Mouse (Mus musculus): ENCODE measurements at regions not wholly inside any gene's neighbourhood (a gene's known extent, or its start where the extent isn't known, plus 50 kb on each side); places are given as distances from the start of the nearest gene placed in this dataset.
A peak's percentile ranks its signal among the peaks of the same experiment; 100 is the strongest.

DNA sequence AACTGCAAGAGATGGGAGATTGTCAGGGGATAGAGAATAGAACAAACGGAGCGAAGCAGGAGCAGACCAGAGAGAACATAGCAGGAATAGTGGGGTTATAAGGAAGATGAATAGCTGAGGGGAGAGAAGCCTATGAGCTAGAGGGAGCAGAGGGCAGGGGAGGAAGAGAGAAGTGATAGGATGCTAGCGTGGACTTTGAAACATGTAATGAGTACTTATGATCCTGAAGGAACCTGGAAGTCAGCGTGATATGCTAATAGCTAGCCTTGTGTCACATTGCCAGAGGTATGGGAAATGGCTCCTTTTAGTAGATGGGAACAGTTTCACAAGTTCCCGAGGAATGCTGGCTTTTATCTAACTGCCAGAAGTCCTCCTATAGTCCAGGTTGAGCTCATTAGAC is 51.8 kb downstream of the Calml3 start:
- no peak for DNase-seq (ENCODE audit: low read depth, low spot score)

DNA sequence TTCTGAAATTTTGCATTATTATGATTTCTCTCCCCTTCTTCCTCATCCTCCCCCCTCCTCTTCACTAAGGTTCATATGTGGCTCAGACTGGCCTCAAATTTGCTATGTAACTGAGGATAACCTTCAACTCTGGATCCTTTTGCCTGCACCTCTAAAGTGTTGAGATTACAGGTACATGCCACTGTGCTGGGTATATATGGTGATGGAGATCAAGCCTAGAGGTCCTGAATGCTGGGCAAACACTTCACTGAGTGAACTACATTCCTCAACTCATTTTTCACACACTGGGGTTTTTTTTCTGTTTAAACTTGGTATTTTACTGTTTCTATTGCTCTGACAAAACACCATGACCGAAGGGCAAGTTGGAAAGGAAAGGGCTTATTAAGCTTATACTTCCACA is 52.9 kb downstream of the Calml3 start:
- no peak for DNase-seq (ENCODE audit: low read depth, low spot score)

DNA sequence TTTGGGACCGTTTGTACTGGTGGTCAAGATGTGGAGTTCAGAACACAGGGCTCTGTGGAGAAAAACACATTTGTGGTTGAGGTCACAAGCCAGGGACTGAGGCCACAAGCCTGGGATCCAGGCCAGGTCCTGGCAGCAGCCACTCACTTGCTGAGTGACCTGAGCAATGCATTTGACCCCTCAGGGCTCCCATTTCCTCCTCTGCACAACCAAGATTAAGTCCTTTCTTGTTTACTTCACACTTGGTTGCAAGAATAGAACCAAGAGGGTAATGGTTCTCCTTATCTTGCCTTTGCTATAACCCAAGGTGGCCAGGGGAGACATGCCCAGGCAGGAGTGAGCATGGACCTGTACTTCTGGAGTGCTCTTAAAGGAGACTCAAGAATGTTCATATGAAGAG is 53.4 kb downstream of the Calml3 start:
- DNase-seq (ENCODE audit: low read depth, low spot score): no peak

DNA sequence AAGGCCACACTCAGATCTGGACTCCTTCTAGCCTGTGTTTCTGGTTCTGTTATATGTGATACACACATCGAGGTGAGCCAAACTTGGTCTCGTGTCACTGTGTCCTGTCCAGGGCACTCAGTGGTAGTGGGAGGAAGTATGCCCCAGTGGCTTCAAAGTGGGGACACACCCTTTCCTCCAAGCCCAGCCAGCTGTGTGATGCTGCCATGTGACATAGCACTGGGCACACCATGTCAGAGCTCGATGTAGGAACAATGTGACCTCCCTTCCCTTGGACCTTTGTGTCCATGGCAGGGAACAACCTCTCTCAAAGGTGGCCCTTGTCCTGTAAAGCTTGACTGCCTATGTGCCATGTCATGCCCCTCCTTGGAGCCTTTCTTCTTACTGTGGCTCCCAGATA is 54.5 kb downstream of the Calml3 start:
- no peak for DNase-seq (ENCODE audit: low read depth, low spot score)

DNA sequence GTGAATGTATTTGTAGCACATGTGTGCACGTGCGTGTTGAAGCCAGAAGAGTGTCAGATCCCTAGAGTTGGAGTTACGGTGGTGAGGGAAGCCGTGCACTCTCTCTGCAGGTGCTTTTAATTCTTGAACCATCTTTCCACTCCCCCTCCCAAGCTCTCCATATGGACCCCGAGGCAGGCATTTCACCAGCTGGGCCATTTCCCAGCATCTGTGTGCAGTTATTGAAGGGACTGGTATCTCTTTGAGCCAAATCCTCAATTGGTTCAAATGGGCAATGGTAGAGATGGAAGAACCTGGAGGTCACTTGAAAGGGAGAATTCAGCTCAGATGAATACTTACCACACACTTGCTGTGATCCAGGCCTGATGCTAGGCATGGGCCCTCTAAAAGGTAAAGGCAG is 55.3 kb downstream of the Calml3 start:
- DNase-seq (ENCODE audit: low read depth, low spot score): no peak

DNA sequence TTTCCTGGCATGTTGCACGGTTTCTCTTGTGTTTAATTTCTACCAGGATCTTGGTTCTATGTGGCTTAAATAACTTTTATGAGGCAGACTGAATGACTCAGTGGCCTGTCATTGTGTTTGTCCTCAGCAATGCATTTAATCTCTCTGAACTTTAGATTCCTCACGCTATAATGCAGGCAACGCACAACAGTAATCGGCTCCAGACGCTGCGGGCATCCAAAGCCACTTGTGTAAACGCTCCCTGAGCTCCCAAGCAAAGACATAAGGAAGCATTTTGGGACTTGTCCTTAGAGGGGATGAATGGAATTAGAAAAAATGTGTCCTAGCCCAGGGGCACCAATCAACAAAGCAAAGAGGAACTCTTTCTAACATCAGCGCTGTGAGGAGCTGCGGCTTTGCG is 57.6 kb downstream of the Calml3 start:
- no peak for DNase-seq (ENCODE audit: low read depth, low spot score)

DNA sequence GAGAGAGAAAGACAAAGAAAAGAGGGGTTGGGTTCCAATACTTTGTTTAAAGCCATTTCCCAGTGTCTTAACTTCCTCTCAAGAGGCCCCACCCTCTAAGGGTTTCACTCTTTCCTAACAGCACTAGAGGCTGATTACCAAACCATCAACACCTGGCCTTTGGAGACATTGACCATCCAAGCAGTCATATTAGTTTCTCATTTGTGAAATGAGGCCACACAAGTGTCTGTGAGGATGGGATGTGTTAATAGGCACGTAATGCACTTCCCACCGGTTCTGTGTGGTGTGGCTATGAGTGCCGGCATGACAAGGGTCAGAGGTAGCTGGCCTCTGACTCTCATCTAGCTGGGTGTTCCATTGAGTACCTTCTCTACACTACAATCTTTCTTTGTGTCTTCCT is 59.2 kb downstream of the Calml3 start:
- no peak for DNase-seq (ENCODE audit: low read depth, low spot score)

DNA sequence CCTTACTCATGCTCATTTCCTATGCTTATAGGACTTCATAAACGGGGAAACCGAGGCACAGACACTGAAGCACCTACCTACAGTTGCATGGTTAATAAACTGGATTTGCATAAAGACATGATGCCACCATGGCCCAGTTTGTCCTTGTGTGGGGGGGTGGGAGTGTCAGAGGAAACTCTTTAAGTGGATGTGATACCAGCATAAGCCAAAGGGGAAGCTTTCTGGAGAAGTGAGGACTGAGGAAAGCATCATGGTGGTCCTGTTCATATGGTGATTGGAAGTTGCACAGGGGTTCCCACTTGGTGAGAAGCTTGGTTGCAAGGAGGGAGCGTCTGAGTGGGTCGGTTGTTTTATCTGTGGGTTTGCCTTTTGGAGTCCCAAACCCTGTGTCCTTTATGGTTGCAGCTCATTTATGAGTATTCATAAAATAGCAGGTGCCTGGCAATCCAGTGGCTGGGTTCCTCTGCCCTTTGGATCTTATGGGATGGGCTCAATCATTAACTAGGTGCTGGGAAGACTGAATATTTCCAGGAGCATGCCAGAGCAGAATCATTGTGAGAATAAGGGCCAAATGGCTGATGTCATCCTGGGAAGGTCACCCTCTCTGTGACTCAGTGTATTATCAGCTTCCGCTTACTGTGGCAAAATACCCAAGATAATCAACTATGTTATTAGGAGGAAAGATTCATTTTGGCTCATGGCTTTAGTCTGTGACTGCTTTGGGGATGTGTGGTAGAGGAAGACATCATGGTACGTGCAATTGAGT is 60.2 kb downstream of the Calml3 start:
- no peak for DNase-seq (ENCODE audit: low read depth, low spot score)

DNA sequence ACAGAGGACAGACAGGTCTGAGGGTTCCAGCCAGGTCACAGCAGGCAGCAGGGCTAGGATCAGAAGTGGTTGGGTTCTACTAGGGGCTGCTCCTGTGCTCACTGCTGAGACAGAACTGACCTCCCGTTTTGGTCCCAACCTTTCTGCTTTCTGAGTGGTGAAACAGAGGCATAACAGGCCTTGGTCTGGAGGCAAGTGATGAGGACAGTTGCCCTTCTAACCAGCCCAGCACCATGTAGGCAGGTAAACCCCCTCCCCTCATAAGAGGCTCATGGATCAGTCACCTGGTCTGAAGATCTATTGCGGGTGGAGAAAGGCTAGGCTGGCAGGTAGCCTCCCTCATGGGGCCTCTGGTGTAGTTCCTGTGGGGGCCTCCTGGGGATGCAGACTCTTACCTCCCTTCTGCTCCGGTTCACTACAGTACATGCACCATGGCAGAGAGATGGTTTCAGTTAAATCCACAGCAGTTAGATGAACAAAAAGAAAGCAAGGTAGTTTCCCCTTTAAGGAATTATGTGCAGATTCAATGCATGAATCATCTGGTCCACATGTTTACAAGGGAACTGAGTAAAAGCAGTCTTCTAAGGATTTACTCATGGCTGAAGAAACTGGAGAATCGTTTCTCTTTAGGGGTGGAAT is 61.2 kb downstream of the Calml3 start:
- no peak for DNase-seq (ENCODE audit: low read depth, low spot score)

DNA sequence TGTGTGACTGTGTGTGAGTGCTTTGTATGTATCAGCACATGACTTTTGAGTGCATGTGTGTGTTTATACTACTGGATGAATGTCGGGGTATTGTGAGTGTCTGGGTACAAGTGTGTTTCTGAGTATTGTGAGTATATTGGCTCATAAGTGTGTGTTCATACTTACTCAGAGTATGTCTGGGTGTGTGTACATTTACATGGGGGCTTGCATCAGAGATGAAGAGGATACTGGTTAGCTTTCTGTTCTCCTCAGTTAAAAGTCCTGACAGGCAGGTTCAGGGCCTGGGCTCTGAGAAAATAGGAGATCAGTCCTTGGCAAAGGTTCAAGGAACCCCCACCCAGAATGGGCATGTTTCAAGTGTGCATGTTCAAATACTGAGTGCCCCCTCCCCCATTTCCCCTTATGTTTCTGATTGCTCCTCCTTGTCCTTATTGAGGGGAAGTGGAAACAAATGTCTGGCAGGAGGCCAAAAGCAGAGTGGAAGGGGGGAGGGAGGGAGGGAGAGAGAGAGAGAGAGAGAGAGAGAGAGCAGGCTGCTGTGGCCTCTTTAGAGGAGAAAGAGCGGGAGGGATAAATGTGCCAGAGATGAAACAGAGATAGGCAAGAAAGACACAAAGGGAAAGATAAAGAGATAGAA is 61.9 kb downstream of the Calml3 start:
- DNase-seq (ENCODE audit: low read depth, low spot score): no peak

DNA sequence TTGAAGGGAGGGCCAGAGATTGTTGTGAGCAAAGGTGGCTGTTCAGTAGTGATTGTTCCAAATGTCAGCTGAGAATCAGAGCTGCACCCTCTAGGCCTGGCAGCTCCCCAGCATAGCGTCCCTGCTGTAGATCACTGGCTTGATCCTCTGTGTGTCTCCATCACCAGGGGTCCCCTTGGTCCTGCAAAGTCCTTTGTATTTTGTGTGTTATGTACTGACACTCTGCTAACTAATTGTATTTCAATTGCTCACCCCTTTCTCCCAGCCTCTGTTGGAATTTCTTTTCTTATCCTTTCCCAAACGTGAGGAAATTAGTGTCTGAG is 73.5 kb downstream of the Calml3 start:
- DNase-seq (ENCODE audit: low read depth, low spot score): no peak

DNA sequence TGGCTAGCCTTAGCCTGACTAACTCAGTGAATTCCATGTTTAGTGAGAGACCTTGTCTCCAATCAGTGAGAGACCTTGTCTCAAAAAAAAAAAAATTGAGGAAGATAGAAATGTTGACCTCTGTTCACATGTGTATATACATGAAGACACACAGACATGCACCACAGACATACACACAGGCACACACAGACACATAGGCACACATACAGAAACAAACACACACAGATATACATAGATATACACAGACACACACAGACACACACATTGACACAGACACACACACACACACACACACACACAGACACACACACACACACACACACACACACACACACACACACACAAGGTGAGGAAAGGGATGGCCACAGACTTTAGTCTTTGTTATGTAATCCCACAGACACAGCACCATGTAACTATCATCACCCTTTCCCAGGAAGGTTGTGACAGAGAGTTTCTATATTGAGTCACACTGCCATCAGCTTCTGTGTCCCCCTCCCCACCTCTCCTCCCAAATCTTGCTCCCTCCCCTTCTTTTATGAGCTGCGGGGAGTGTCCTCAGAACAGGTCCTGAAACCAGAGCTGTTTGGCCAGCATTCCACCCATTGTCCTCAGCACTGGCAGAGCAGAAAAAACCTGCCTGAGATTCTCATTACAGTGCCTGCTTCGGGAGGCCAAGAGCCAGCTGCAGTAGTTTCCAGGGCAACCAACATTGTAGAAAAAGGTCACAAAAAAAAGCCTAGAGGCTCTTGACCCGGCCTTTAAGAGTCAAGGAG is 74.0 kb downstream of the Calml3 start:
- DNase-seq (ENCODE audit: low read depth, low spot score): no peak

DNA sequence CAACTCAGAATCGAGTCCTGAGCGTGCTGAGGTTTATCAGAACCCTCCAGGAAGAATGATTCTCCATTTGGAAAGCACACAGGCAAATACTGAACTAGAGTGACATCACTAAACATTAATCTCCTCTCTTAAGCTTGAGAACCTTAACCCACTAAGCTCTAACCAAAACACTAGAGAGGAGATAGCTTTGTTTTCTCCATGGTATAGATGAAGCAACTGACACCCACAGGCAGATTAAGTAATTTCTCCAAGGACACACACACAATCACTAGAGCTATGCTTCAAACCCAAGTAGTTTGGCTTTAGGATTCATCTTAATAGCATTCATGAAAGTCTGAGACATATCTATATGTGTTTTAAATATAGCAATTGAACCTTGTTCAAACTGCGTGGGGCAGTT is 75.2 kb downstream of the Calml3 start:
- no peak for DNase-seq (ENCODE audit: low read depth, low spot score)

DNA sequence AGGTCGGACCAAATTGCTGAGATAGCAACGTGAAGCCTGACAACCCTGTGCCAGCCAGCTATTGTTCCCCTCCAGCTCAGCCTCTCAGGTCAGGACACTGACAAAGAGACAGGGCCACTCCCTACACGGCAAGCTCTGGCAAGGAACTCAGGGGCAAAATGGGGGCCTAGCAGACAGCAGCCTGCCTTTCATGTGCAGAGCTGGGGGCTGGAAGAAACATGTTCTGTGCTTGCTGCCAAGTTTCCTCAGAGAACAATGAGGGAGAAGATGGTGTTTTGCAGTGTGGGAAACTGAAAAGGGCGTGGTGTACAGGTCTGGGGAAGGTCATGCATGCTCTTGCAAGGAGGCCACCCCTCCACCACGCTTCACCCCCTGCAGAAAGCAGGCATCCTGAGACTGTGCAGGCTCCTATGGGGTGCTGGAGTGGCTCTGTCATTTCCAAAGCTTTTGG is 77.8 kb downstream of the Calml3 start:
- DNase-seq (ENCODE audit: low read depth, low spot score): no peak

DNA sequence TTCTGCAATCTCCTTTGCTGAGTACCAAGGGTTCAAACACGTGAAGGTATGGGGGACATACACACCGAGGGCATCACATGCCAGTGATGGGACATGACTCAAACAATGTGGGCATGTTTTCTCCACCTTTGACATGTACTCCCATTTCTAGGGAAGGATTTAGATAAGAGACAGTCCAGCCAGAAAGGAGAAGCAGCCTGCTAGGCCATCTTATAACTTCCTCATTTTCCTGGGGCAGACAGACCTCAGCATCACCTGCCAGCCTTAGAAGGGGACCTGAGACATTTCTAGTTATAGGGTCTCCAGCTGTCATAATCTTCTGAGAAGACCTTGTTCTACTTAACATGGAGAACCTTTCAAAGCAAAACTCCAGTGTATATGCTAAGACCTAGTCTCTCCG is 78.3 kb downstream of the Calml3 start:
- no peak for DNase-seq (ENCODE audit: low read depth, low spot score)

DNA sequence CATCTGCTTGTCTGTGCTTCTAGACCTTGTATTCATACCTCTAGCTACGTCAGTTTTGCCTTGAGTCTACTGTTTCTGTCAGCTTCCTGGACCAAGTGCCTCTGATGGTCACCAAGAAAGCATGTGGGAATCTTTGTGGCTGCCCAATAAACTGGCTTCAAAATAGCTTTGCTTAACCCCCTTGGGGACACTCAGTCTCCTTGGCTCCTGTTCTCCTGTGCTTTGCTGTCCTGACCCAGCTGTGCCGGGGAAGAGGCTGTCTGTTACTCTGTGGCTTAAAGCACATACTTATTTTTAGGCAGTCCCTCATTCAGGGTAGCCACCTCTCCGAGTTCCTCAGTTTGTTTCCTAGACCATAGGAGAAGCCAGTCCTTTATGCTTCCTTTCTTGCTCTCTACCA is 79.8 kb downstream of the Calml3 start:
- no peak for DNase-seq (ENCODE audit: low read depth, low spot score)

DNA sequence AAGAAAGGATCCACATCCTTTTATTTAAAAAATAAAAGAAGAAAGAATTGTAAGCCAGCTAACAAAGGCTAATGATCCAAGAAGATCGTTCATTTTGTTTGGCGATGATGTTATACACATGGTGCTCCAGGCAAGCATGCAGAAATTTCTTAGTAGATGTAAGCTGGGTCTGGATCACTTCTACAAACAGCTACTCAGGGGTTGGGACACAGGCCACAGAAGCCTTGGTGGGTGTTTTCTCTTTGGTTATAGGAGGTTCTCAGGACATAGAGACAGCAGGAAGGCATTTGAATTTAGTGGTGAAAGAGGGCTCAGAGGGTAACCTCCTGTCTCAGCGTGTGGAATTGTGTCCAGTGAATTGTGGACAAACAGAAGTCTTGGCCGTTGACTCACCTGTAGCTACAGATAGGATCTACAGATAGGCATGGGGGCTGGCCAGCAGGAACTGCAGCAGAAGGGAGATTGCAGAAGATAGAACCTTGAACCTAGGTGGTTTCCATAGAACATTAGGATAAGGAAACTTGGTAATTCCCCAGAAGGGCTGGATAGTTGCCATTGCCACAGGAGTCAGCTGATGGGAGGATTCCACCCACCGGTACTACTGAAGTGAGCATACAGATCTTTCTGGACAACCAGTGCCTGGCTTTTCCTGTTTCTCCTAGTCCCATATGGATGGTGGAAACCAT is 80.5 kb downstream of the Calml3 start:
- no peak for DNase-seq (ENCODE audit: low read depth, low spot score)

DNA sequence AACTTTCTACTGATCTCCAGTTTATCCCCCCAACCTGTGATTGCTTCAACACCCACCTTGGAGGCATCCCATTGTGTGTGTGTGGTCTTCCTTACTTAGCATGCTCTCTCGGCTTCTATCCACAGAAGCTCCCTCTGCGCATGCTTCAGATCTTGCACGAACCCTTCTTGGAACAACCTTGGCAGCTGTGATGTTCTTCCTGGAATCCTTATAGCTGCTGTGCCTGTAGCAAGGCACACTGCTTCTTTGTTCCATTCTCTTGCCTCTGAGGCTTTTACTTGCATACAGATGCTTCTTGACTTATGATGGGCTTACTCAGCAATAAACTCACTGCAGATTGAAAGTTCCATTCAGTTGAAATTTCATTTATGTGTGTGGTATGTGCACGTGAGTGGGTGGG is 81.2 kb downstream of the Asb13 start:
- no peak for DNase-seq (ENCODE audit: low read depth, low spot score)

DNA sequence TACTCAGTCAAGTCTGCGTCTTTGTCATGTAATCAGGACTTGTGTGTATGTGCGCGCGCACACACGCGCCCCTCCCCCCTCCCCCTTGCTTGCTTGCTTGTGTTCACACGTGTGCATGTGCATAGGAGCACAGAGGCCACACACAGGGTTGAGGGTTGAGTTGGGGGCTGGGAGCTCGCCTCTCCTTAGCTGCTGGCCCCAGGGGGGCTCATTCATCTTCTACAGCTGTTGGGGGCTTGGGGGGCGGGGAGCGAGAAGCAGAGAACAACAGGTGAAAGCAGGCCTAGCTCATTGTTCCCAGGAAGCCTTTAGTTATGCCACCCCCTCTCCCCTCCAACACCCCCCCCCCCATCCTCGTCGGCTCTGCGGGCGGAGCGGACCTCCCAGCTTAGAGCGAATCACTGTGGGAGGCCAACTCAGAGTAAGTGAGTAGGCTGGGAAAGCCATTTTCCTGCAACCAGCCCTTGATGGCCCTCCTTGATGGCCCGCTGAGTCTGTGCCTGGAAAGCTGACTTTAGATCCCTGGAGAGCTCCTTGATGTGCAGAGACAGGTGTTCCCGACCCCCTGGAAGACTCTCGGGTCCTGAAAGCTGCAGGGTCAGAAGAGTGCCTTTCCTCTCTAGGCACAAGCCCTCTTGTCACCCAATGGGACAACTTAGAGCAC is 78.8 kb downstream of the Asb13 start:
- peak; percentile 40 for DNase-seq (ENCODE audit: low read depth, low spot score)

DNA sequence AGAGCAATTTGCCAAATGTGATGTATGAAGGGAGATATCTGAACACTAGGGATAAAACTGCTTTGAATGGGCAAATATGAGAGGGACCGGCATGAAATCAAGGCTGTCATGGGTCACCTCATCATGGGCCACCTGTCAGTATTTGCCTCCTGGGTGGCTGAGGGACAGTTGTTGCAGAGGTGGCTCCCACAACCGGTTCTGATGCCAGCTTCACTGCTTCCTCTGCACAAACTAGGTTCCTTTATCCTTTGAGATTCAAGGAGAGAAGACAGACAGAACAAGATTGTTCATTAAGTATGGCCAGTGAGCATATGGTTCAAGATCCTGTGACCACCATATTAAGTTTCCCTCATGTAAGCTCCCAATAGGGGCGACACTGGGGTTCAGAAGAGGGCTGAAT is 78.3 kb downstream of the Asb13 start:
- no peak for DNase-seq (ENCODE audit: low read depth, low spot score)

DNA sequence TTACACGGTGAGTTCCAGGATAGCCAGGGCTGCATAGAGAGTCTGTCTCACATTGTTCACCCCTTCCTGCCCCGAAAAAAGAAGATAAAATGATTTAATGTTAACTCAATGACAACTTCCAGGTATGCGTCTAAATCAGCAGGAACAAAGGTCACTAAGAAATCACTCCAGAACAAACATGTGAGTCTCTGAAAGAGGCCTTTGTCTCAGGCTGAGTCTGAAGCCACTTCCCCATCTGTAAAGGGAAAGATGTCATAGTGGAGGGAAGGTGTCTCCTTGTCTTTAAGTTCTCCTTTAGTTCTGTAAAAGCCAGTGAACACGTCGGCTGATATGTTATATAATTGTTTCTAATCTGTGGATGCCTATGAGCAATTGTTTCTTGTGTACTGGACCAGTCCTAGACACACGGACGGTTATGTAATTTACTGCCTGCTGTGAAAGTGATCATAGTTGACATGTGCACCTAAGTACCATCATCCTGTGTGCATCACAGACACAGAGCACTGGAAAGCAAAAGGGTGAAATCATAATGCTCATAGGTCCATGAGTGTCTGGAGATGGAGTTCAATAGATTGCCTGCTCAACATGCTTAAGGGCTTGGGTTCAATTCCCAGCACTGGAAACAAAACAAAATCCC is 76.3 kb downstream of the Asb13 start:
- no peak for DNase-seq (ENCODE audit: low read depth, low spot score)

Measured in WW6 (cell line).